Mouse (Mus musculus): Measurements from ENCODE around the gene Cib4. TPM values are rescaled to one million over a fixed set of nuclear protein-coding genes. Genes with fewer than 3 reads are reported as not detected.

Cib4 gene
- polyA plus RNA-seq, 1 experiment from 2014 or later, result not detected

DNA sequence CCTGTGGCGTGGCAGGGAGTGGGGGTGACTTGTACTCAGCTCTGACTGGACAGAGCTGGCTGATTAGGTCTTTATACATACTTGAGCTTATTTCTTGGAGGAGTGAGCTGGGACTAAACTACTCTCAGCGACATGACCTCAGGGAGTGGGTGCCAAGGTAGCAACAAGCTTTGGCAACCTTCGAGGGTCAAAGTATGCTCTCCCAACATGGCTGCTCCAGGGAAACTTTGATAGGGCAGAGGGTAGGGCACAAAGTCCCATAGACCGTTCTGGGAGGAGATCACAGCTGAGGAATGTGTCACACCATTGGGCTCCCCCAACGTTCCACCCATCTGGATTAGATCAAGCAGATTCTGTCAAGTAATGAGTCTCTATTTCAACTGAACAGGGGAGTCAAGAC, 61.0 kb downstream of the Cib4 start:
- Histone ChIP-seq H3K27me3 (no peaks in the 10 kb centered on the region; the same call in 1 of the 2 replicates), H3K4me2 (no peak overlapping the region), H3K4me3 (replicated peaks) (no peak overlapping the region), H3K36me3 (replicated peaks) (no peaks in the 10 kb centered on the region), H3K9ac (no peak overlapping the region), H3K4me1 (replicated peaks) (no peaks in the 10 kb centered on the region), H3K27ac (replicated peaks) (no peak overlapping the region), H3K9me3 (replicated peaks) (no peaks in the 10 kb centered on the region)
- WGBS (ENCODE audit: insufficient replicate concordance), result 52% methylated on average over 5 of the region's 5 CpGs
- ATAC-seq (ENCODE audit: insufficient read depth), result no peak

GRCm38 (mm10) chr5:30483533-30483932, 62.1 kb downstream of the Cib4 start:
- Histone ChIP-seq H3K27ac (replicated peaks) (no peak overlapping the region), H3K4me2 (no peak overlapping the region), H3K4me1 (replicated peaks) (no peaks in the 10 kb centered on the region), H3K36me3 (replicated peaks) (no peaks in the 10 kb centered on the region), H3K4me3 (replicated peaks) (no peak overlapping the region), H3K9me3 (replicated peaks) (no peaks in the 10 kb centered on the region), H3K27me3 (no peaks in the 10 kb centered on the region; the same call in 1 of the 2 replicates), H3K9ac (no peak overlapping the region)
- 70% methylated on average over 8 of the region's 8 CpGs for WGBS (ENCODE audit: insufficient replicate concordance)
- ATAC-seq (ENCODE audit: insufficient read depth), result no peak

GRCm38 (mm10) chr5:30482319-30482718, 63.3 kb downstream of the Cib4 start:
- Histone ChIP-seq H3K4me1 (replicated peaks) (no peaks in the 10 kb centered on the region), H3K9ac (no peak overlapping the region), H3K4me2 (no peak overlapping the region), H3K4me3 (replicated peaks) (no peak overlapping the region), H3K27ac (replicated peaks) (no peak overlapping the region), H3K36me3 (replicated peaks) (no peaks in the 10 kb centered on the region), H3K9me3 (replicated peaks) (no peaks in the 10 kb centered on the region), H3K27me3 (no peaks in the 10 kb centered on the region; the same call in 1 of the 2 replicates)
- 12% methylated on average over 5 of the region's 5 CpGs for WGBS (ENCODE audit: insufficient replicate concordance)
- no peak for ATAC-seq (ENCODE audit: insufficient read depth)

DNA sequence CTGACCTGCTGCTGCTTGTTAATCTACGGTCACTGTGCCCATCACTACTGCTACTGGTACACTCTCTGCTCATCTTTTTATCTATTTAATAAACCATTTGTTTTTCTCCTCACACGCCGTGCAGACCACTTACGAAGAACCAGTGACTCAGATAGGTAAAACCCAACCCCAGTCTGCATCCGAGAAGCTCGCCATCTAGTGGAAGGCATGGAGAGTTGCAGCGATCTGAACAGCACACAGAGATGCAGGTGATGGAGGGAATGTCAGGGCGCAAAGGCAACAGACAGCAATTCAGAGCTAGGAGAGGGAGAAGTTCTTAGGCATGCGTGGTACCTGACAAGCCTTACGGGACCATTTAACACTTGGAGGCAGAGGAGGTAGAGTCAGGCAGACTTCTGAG, 69.1 kb downstream of the Cib4 start:
- 32% methylated on average over 10 of the region's 10 CpGs for WGBS (ENCODE audit: insufficient replicate concordance)
- no peak for ATAC-seq (ENCODE audit: insufficient read depth)

GRCm38 (mm10) chr5:30472148-30472547, 73.5 kb downstream of the Cib4 start:
- WGBS (ENCODE audit: insufficient replicate concordance), result 24% methylated on average over 5 of the region's 5 CpGs
- peaks cover 7% of the 10 kb centered on the region; the same call in 1 of the 2 replicates for H3K27me3 ChIP-seq
- H3K4me3 ChIP-seq (replicated peaks), result no peak overlapping the region
- no peak overlapping the region for H3K27ac ChIP-seq (replicated peaks)
- H3K4me1 ChIP-seq (replicated peaks), result no peaks in the 10 kb centered on the region
- no peak overlapping the region for H3K4me2 ChIP-seq
- H3K9ac ChIP-seq, result no peak overlapping the region
- ATAC-seq (ENCODE audit: insufficient read depth), result no peak
- H3K36me3 ChIP-seq (replicated peaks), result no peaks in the 10 kb centered on the region
- no peaks in the 10 kb centered on the region for H3K9me3 ChIP-seq (replicated peaks)

More for the DNA sequence above, 69.1 kb downstream of the Cib4 start:
- H3K4me2 ChIP-seq, result no peak overlapping the region
- no peaks in the 10 kb centered on the region for H3K4me1 ChIP-seq (replicated peaks)
- H3K9ac ChIP-seq, result no peak overlapping the region
- H3K27me3 ChIP-seq, result no peaks in the 10 kb centered on the region
- H3K36me3 ChIP-seq (replicated peaks), result no peaks in the 10 kb centered on the region
- no peak overlapping the region for H3K27ac ChIP-seq (replicated peaks)
- no peak overlapping the region for H3K4me3 ChIP-seq (replicated peaks)
- H3K9me3 ChIP-seq (replicated peaks), result no peaks in the 10 kb centered on the region

- no peak overlapping the region for H3K9ac ChIP-seq
- H3K4me1 ChIP-seq (replicated peaks), result no peaks in the 10 kb centered on the region
- H3K4me3 ChIP-seq (replicated peaks), result no peak overlapping the region
- H3K27me3 ChIP-seq, result peaks cover 24% of the 10 kb centered on the region
- no peak for ATAC-seq (ENCODE audit: insufficient read depth)
- H3K4me2 ChIP-seq, result no peak overlapping the region
- H3K36me3 ChIP-seq (replicated peaks), result no peaks in the 10 kb centered on the region
- 48% methylated on average over 6 of the region's 6 CpGs for WGBS (ENCODE audit: insufficient replicate concordance)
- H3K9me3 ChIP-seq (replicated peaks), result no peaks in the 10 kb centered on the region
- no peak overlapping the region for H3K27ac ChIP-seq (replicated peaks)
Measured at GRCm38 (mm10) chr5:30470454-30470853, 75.2 kb downstream of the Cib4 start.

DNA sequence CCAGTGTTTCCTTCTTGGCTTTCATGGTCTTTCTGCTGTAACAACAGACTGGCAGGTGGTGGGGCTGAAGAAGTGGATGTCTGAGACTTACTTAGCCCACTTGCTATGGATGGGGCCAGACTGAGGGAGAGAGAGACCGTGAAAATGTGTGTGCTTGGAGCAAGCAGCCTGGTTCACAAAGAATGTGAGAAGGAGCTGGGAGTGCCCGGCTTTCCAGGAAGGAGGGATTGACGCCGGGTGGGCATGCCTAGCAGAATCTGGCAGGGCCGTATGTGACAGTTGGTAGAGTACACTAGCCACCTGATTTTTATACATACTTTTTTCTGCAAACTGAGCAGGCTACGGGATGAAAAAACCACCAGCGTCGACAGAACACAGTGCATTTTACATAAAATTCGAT, 79.3 kb downstream of the Cib4 start:
- Histone ChIP-seq H3K4me2 (no peak overlapping the region), H3K36me3 (replicated peaks) (no peaks in the 10 kb centered on the region), H3K9ac (no peak overlapping the region), H3K27me3 (peaks cover 55% of the 10 kb centered on the region), H3K4me1 (replicated peaks) (no peaks in the 10 kb centered on the region), H3K9me3 (replicated peaks) (no peaks in the 10 kb centered on the region), H3K27ac (replicated peaks) (no peak overlapping the region), H3K4me3 (replicated peaks) (no peak overlapping the region)
- WGBS (ENCODE audit: insufficient replicate concordance), result 33% methylated on average over 9 of the region's 9 CpGs
- ATAC-seq (ENCODE audit: insufficient read depth), result no peak

GRCm38 (mm10) chr5:30465861-30466260, 79.8 kb downstream of the Cib4 start, which contains the start of gene 1700001C02Rik:
TSS of gene 1700001C02Rik (plus strand) at chr5:30466047.
- Histone ChIP-seq H3K4me1 (replicated peaks) (no peaks in the 10 kb centered on the region), H3K4me2 (no peak within 1 kb of the TSS), H3K9me3 (replicated peaks) (no peaks in the 10 kb centered on the region), H3K27ac (replicated peaks) (no peak within 1 kb of the TSS), H3K36me3 (replicated peaks) (no peaks in the 10 kb centered on the region), H3K27me3 (peaks cover 58% of the 10 kb centered on the region), H3K9ac (no peak within 1 kb of the TSS), H3K4me3 (replicated peaks) (no peak within 1 kb of the TSS)
- WGBS (ENCODE audit: insufficient replicate concordance), result 17% methylated on average over 21 of the region's 21 CpGs
- no peak for ATAC-seq (ENCODE audit: insufficient read depth)

DNA sequence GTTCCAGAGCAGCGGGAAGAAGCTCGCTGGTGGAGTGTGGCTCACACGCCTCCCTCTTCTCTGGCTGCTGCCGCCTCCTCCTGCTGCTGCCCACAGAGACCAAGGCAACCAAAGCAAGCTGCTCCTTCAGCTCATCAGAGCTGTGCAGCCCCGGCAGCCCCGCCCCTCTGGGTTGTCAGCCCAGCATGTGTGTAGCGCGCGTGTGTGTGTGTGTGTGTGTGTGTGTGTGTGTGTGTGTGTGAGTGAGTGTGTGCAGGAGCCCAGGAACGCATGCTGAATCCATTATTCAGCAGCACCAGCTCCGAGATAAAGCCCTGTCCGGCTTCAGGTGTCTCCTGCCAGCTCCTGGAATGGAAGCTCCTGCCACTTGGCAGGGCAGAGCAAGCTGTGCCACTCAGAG, 83.8 kb downstream of the Cib4 start, which contains the start of gene Otof:
Otof (minus strand) TSS at position 112 of the 400 bp plus-strand sequence.
- no peak within 1 kb of the TSS for H3K4me2 ChIP-seq
- no peak for ATAC-seq (ENCODE audit: insufficient read depth)

DNA sequence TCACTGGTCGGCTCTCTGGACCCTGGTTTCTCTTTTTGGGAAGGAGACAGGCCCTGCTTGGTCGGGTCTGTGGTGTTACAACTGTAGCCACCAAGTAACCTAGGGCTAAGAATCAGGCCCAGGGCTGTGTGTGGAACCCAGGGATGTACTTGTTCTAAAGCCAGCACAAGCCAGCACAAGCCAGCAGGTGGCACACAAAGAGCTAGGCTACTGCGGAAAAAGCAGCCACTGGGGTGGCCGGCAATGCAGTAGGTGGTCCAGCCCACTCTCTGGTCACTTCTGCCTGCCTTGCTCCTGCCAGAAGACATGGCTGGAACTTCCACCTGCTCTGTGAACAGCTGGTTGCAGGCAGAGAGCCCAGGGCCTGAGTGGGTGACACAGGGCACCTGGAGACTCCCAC, 85.5 kb downstream of the Cib4 start:
- 31% methylated on average over 4 of the region's 4 CpGs for WGBS (ENCODE audit: insufficient replicate concordance)
- H3K4me3 ChIP-seq (replicated peaks), result no peak overlapping the region
- H3K27ac ChIP-seq (replicated peaks), result no peak overlapping the region
- H3K27me3 ChIP-seq, result peaks cover 42% of the 10 kb centered on the region
- no peaks in the 10 kb centered on the region for H3K9me3 ChIP-seq (replicated peaks)
- ATAC-seq (ENCODE audit: insufficient read depth), result no peak
- no peaks in the 10 kb centered on the region for H3K4me1 ChIP-seq (replicated peaks)
- no peak overlapping the region for H3K9ac ChIP-seq
- H3K4me2 ChIP-seq, result no peak overlapping the region
- no peaks in the 10 kb centered on the region for H3K36me3 ChIP-seq (replicated peaks)

More for the DNA sequence above, 83.8 kb downstream of the Cib4 start, which contains the start of gene Otof:
- H3K9me3 ChIP-seq (replicated peaks), result no peaks in the 10 kb centered on the region
- no peak within 1 kb of the TSS for H3K27ac ChIP-seq (replicated peaks)
- no peaks in the 10 kb centered on the region for H3K4me1 ChIP-seq (replicated peaks)
- WGBS (ENCODE audit: insufficient replicate concordance), result 42% methylated on average over 12 of the region's 12 CpGs
- peaks cover 58% of the 10 kb centered on the region for H3K27me3 ChIP-seq
- no peaks in the 10 kb centered on the region for H3K36me3 ChIP-seq (replicated peaks)
- no peak within 1 kb of the TSS for H3K9ac ChIP-seq
- H3K4me3 ChIP-seq (replicated peaks), result no peak within 1 kb of the TSS

- H3K4me3 ChIP-seq (replicated peaks), result no peak overlapping the region
- H3K4me1 ChIP-seq (replicated peaks), result no peaks in the 10 kb centered on the region
- H3K36me3 ChIP-seq (replicated peaks), result no peaks in the 10 kb centered on the region
- WGBS (ENCODE audit: insufficient replicate concordance), result 37% methylated on average over 6 of the region's 6 CpGs
- no peak for ATAC-seq (ENCODE audit: insufficient read depth)
- no peak overlapping the region for H3K27ac ChIP-seq (replicated peaks)
- H3K9me3 ChIP-seq (replicated peaks), result no peaks in the 10 kb centered on the region
- H3K4me2 ChIP-seq, result no peak overlapping the region
- H3K9ac ChIP-seq, result no peak overlapping the region
- H3K27me3 ChIP-seq, result peaks cover 11% of the 10 kb centered on the region; the same call in 1 of the 2 replicates
Measured at GRCm38 (mm10) chr5:30456056-30456455, 89.6 kb downstream of the Cib4 start.

DNA sequence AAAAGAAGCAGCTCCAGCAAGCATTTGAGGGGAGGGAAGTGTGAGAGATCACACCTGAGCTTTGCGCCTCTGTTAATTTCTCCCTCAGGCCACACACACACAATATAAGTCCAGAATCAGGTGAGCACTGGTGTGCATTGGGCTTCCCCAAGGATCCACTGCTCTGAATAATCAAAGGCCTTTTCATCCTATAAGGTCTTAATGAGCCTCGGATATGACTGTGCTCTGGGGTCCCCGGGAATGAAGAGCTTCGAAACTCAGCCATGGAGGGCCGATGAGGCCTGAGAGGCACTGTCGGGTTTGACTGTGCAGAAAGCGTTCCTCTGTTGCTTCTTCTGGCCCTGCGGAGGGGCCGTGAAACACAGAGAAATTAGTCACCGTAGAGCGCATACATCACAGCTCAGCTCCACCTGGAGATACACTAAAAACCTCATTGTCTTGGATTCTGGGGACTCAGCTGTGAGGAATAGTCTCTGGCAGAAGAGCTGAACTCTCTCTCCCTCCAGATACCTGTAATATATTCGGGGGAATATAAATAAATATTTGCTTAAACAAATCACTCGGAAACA, 101.2 kb downstream of the Cib4 start:
- Histone ChIP-seq H3K36me3 (replicated peaks) (no peaks in the 10 kb centered on the region), H3K4me3 (replicated peaks) (no peak overlapping the region), H3K27ac (replicated peaks) (no peak overlapping the region), H3K9ac (no peak overlapping the region), H3K4me2 (no peak overlapping the region), H3K4me1 (replicated peaks) (no peaks in the 10 kb centered on the region), H3K27me3 (no peaks in the 10 kb centered on the region), H3K9me3 (replicated peaks) (no peaks in the 10 kb centered on the region)
- ATAC-seq (ENCODE audit: insufficient read depth), result no peak
- WGBS (ENCODE audit: insufficient replicate concordance), result 77% methylated on average over 13 of the region's 13 CpGs
